Mouse (Mus musculus) gastrocnemius, postnatal 4 days (tissue): ENCODE data around the gene Tub. TPM values are rescaled to one million over a fixed set of nuclear protein-coding genes. Genes with fewer than 3 reads are reported as not detected.
A peak's percentile ranks its signal among the peaks of the same experiment; 100 is the strongest.

ENCODE experiments used
- DNase-seq, 2 experiments: peaks; one replicate each; pipeline ENCODE4 v3.0.0; 2021 to 2022; ENCODE audit warnings: low spot score in 2 of 2, mixed read lengths in 2 of 2
- long read RNA-seq, 2 experiments: library from polyadenylated mRNA; stranded (forward); transcript quantifications; one replicate each; pipeline ENCODE4 v2.0.0; 2021
- total RNA-seq, 2 experiments: library from RNA; stranded (reverse); gene quantifications; 2 replicates each; pipeline ENCODE4 v1.2.3; 2021

The Tub gene
- 1 to 10 TPM; 5.7 to 8.3 TPM for total RNA-seq
- long read RNA-seq, experiment 1, full-length matches to known transcripts: 3 of 8 reads
- long read RNA-seq, experiment 1, partial matches to known transcripts: 2 of 8 reads
- long read RNA-seq, experiment 1, other reads (novel, unspliced or antisense): 3 of 8 reads
- long read RNA-seq, experiment 2, full-length matches to known transcripts: 3 of 11 reads
- long read RNA-seq, experiment 2, partial matches to known transcripts: 4 of 11 reads
- long read RNA-seq, experiment 2, other reads (novel, unspliced or antisense): 4 of 11 reads

DNA sequence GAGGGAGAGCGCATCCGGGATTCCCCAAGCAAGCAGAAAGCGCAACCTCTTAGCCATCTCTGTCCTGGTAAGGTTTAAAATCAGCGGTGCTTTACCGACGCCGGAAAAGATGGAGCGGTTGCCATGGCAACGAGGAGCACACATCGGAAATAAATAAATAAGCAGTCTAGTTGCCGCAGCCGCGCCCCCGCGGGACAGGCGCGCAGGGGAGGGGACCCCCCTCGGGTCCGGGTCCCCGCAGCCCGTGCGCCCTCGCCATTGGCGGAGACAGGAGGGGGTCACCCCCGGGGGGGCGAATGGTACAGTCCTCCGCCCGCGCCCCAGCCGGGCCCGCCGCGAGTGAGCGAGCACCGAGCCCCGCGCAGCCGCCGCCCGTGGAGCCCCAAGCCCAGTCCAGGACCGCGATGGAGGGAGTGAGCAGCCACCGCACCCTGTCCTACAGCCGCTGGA, at the start of gene Tub:
Tub (plus strand) TSS at position 27 of the 450 bp plus-strand sequence.
- peak; percentile 25 to 38 for DNase-seq

DNA sequence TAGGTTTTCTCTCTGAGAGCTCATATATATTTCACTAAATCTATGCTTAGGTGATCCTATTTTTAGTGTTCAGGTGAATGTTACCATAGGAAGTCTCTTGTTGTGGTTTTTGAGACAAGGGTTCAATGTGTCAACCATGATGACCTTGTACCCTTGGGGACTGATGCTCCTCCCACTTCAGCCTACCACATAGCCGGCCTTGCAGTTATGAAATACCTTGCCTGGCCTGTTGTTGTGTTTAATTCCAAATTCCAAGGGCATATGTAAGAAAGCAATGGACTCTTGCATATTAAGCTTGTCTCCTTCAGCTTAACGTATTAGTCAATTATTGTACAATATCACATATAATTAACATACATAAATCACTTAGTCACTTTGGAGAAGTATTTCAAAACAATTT, 46.2 kb upstream of the Tub start:
- DNase-seq: no peak

DNA sequence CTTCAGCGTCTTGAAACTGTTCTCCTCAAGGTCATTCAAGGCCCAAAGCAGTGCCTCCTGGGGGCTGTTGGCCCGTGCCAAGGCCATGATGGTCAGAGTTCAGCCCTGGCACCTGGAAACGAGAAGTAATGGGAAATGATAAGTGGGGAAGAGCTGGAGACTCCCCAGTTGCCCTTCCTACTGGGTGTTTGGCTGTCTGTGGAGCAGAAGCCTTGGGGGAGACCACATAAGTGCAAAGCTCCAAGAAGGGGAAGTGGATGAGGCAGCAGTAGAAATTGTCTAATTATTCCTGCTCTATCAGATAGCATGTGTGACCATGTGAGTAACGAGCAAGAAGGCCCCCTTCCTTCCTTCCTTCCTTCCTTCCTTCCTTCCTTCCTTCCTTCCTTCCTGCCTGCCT, 23.1 kb upstream of the Tub start:
- no peak for DNase-seq

DNA sequence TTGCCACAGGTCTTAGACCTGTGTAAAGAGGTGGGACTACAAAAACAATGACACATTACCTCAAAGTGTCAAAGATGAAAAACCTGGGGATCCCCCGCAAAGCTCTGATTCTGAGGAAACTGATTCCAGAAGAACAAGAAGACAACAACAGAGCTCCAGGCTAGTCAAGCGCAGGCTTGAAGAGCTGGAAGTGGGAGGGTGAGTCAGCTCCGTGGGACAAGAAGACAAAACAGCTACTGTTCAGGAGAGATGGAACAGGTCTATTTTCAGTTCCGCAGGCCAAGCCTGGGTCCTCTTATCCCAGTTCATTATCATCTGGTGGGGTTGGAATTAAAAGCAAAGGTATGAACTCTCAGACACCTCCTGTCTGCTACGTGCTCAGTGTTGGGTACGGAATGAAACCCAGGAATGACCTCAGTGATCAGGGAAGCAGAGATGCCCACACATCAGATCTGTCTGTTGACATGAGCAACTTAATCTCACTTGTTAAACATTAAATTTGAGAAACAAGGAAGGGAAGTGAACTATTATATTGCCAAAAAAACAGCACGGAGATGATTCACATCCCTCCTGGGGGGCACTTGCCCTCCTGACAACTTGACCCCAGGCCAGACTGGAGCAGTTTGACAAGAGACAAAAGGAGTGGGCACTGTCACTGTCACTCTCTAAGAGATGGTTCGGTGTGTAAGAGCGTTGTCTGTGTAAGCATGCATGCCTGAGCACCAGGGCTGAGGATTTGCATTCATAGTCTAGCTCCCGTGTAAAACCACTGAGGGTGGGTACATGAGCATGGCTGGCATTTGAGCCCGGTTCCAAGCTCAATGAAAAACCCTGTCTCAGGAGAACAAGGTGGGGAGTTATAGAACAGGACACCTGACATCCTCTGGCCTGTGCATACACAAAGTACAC, 21.6 kb upstream of the Tub start:
- DNase-seq: no peak

DNA sequence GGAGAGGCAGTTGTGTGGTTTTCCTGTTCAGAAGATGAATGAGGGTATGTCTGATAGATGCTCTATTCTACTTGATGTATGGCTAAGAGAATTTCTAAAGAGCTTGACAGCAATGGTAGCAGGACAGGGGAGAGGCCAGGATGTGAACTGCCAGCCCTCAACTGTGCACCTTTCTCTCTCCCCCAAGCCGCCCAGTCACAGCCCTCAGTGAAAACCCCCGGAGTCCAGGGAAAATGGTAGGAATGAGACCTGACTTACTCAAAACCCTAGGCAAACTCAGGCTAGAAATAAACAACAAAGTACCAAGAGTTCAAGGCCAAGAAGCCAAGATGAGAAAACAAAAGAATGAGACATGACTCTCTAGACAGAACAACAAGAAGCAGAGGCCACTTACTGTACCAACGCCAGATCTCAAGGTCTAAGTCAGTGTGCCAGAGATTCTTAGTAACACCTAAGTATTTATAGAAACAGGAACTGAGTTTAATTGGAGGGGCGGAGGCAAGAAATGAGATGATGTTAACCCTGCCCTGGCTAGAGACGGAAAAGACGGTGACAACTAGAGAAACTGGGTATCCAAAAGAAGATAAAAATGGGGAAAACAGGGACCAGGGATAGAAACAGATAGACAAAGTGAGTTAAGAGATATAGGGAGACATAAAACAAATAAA, 20.3 kb upstream of the Tub start, which contains the start of gene Nlrp10:
Nlrp10 (minus strand) TSS at position 453 of the 668 bp plus-strand sequence.
- DNase-seq: no peak

DNA sequence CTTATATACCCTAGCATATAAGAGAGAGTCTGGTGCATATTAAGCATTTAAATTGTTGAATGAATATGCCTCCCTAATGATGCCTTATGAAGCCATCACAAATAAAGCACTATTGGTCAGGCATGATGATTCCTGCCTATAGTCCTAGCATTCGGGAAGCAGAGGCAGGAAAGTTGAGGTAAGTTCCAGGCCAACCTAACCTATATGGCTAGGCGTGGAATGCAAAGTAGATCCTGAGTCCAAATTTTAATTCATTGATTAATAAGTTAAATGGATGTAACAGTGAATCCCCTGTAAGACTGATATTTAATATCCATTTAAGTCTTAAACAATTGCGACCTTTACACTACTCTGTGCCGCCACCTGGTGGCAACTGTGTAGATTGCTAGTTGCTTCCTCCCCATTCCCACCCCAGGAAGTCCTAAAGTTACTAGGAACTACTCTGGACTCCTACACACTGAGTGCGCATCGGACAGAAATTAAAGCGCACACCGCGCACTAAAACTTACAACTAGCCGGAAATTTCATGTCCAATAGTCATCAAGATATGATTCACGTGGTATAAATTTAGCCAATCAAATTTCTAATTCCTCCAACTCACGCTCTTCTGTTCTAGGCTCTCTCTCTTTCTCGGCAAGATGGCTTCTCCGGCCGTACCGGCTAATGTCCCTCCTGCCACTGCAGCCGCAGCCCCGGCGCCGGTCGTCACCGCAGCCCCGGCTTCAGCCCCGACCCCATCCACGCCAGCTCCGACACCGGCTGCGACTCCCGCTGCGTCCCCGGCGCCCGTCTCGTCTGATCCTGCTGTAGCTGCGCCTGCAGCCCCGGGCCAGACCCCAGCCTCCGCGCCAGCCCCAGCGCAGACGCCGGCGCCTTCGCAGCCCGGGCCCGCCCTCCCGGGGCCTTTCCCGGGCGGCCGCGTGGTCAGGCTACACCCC, 16.1 kb upstream of the Tub start, which contains the start of gene Eif3f:
Eif3f (plus strand) TSS at position 624 of the 938 bp plus-strand sequence.
- DNase-seq: peak; percentile 72 to 88

DNA sequence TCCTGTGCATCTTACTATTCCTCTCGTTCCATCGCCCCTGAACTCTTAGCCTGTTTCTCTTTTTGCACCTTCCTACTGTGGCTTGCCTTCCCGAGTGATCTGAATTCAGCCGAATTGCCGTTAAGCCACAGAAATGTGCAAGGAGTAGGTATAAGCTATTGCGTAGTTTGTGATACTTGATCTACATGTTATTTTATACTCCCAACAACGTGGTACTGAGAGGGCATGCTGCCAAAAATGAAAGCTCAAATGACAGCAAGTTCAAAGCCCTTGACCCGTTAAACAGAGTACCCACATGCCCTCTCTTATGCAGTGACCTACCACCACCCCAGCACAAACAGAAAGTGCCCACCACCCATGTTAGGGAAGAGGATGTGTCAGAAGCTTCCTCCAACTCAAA, 15.3 kb upstream of the Tub start:
- no peak for DNase-seq

DNA sequence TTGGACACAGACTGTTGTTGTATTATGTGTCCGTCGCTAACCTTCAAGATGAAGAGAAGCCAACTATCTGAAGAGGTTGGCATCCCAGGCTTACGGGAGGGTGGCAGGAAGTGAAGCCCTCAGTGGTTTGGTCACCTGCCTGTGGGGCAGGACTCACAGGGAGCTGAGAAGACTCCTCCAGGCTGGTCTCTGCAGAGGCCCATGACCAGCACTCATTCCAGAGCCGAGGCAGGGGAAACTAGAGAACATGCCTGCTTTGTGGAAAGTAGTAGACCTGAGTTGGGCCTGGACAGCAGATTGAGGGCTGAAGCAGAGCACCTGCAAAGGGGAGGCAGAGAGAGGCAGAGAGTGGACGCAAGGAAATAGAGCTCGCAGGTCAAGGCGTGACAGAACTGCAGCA, 14.7 kb upstream of the Tub start:
- DNase-seq: no peak

DNA sequence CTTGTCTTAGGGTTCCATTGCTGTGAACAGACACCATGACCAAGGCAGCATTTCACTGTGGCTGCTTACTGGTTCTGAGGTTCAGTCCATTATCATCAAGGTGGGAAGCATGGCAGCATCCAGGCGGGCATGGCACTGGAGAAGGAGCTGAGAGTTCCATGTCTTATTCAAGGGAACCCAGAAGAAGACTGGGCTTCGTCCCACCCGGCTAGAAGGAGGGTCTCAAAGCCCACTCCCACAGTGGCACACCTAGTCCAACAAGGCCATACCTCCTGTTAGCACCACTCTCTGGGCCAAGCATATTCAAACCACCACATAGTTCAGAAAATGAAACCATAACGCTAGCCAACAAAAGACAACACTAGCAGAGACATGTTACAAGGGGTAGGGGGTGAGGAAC, 13.5 kb upstream of the Tub start:
- no peak for DNase-seq

DNA sequence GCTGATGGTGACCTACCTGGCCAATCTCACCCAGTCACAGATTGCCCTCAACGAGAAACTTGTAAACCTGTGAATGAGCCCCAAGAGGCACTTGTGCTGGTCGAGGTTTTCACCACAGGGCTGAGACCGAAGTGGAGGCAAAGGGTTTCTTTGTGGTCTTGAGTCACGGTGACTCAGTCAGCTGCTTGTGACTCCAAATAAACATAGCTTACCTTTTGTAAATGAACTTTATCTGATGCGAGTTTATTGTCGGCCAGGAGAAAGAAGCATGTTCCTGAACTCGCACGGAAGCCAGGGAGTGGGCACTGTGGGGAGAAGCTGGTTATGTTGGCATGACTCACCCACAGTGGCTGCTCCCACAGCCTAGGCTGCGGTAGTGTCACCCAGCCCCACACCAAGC, 8.7 kb upstream of the Tub start:
- DNase-seq: no peak

DNA sequence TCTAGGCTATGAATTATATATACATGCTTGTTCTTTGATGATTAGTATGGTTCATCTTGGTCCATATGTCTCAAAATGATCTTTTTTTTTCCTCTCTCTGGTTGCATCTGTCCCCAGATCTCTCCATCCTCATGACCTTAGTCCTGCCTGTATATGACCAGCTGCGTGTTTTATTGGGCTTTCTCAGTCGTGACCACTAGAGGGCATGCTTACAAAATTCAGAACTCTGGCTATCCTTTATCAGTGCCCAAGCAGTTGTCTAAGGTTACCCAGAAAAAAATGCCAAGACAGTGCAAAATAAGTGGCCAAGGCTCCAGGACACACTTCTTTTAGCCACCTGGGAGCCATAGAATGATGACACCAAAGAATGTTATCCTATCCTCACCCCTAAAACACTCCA, 6.1 kb upstream of the Tub start:
- peak in 1 of 2 experiments; percentile 13 for DNase-seq

DNA sequence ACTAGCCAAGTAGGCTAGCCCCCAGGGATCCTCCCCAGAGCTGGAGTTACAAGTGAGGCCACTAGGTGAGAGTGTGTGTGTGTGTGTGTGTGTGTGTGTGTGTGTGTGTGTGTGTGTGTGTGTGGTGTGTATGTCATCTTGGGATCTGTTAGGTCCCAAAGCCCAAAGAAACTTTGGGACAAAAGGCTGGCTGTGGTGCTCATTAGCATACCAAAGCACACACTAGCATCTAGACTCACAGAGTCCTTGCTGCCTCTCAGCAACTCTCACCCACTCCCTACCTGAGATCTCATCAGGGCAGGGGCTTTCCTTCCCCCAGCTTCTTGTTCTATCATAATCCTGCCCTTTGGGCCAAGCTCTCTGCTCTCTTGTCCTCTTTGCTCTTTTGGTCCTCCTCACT, 1.5 kb upstream of the Tub start:
- no peak for DNase-seq

DNA sequence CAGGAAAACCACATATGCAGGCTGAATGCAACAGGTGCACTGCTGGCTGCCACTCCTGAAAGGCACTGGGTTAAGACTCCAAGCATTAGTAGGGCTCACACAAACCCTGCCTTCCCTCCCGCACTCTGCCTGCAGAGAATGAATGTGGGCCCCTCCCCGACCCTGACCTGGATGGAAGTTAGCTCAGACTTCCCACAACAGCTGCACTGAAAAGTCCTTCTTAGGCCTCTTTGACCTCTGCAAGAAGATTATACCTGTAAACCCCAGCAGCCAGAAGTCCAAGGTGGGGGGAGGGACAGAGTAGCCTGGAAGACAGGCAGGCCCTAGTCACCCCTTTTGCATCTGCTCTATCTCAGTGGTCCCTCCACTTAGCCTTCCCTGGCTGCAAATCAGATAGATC, 837 bp upstream of the Tub start:
- no peak for DNase-seq

DNA sequence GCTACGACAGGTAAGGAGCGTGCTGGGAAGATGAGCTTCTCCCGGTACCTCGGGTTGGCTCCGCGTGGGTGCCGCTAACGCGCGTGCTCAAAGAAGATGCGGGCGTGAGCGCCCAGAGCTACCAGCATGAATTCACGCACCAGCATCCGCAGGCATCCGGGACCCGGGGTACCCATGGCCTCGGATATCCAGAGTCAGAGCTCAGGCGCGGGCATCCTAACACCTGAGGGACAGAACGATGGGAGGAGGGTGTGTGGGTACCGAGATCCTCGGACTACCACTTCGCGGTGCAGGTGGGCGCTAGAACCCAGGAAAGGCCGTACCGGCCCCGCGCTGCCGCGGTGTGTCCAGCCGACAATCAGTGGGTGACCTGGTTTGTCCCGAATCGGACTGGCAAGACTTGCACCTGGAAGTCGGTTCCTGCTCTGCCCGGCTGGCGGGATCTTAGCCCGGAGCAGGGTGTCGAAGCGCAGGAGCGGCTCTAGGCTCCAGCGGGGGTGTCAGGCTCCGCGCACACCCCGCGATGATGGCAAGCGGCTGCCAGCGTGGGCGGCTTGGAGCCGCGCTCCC, 709 bp downstream of the Tub start:
- DNase-seq: peak in 1 of 2 experiments; percentile 13

DNA sequence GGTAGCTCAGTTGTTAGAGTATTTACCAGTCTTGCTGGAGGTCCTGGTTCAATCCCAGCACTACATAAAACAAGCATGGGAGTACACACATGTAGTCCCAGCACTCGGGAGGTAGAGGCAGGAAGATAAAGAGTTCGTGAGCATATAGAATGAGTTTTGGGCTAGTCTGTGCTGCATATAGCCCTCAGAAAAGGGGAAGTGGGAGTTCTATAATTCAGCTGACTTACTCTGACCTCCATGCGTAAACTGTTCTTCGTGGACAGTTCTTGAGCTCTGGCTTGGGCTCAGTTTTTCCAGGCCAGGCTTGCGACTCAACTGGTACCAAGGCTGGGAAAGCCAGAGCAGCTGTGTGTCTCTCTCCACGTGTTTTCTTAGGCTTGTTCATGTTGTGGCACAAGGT, 2.7 kb downstream of the Tub start:
- no peak for DNase-seq

DNA sequence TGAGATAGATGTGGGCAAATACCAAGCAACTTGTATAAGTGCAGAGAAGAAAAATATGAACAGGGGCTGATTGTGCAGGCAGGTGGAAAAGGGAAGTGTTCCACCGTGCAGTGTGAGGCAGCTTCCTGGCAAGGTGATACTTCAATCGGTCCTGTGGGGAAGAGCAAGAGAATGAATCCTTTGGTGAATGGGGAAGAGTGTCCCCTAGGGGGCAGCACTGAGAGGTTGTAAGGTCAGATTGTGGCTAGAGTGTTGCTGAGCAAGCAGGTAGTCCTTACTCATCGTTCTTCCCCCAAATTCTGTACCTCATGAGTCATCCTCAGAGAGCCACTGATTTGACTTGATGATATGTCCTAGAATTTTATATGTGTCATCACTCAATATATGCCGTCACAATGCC, 4.0 kb downstream of the Tub start:
- no peak for DNase-seq

DNA sequence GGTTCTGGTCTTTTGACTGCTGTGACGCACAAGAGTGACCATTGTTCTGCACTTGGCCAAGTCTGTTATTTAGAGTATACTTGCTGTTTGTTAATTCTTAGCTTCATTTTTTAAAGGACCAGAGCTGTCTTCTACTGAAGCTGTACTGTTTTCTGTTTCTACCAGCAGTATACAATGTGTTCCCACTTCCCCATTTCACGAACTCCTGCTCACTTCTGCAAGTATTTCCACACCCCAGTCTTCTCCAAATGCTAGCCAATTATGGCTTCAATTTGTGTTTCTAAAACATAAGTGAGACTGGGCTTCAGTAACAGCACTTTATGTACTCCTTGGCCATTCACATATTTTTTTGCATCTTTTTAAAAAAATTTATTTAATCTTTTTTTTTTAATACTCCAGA, 7.6 kb downstream of the Tub start:
- DNase-seq: no peak

DNA sequence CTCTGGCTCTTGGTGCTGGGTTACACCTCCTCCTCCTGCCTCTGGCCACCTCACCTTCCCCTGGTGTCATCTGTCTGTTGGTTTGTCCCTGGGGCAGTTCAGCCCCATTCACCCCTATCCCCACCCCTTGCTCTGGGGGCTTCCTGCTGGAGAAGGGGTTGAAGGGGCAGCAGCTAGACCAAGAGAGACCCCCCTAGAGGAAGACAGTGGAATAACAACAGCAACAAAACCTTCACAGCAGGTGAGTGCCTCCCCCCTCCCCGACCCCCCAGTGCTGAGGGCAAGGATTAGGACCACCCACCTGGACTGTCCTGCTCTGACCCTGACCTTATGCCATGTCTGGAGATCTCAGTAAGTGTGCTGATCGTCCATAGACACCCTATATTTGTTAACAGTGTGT, 15.8 kb downstream of the Tub start:
- no peak for DNase-seq

DNA sequence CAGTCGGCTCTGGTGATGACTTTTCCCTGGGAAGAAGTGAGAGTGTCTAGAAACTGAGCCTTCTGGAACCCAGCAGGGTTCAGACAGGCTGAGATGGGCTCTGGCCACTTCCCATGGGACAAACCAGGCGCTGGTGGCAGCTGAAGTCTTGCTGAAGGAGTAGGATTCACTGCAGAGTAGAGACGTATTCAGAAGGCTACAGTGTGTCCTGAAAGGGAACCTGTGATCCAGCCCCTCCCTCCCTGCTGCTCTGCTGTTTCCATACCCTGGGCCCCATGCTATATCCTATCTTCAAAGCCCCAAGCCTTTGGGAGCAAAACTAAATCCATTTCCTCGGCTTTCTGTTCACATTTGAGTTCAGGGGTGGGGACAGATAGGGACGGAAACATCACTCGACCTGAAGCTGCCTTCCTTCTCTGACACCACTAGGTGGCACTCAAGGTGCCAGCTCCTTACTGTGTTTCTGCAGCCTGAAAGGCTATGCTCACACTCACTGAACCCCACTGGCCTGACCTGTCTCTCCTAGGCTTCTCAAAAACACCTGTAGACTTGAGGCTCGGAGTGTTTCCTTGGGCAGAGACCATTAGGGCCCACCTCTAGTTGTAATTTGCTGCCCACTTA, 16.7 kb downstream of the Tub start:
- peak in 1 of 2 experiments; percentile 36 for DNase-seq

DNA sequence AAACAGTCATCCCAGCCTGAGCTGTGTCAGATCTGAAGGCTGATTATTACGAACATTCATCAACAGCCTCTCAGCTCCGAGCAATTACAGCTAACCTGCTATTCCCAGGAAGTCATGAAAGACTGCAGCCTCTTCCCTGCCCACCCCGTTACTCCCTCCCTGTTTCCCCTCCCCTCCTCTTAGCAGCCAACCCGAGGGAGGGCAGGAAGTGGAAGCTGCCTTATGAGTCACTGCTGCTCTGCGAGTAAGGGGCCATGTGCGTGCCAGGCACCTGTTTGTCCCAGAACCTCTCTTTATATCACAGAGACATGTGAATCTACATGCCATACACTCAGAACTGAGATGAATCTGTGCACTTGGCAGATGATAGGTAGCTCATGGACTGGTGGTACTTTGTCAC, 18.1 kb downstream of the Tub start:
- DNase-seq: no peak
